Mouse (Mus musculus) 3T3-L1 (cell line): ENCODE data around the gene Tpst1.
A peak's percentile ranks its signal among the peaks of the same experiment; 100 is the strongest.

ENCODE experiments used
- DNase-seq: peaks from one replicate; pipeline ENCODE4 v3.0.0-alpha.2; 2015; ENCODE audit warnings: low read depth, low spot score

Tpst1 gene

GRCm38 (mm10) chr5:130143101-130143500, 70.0 kb downstream of the Tpst1 start:
- no peak for DNase-seq

GRCm38 (mm10) chr5:130143977-130144333, 70.8 kb downstream of the Tpst1 start:
- no peak for DNase-seq

- DNase-seq = peak; percentile 100
These were observed 71.5 kb downstream of the Tpst1 start, which contains the start of gene Kctd7 for GRCm38 (mm10) chr5:130144334-130145312. Gene Kctd7, plus strand, starts transcription at chr5:130144861.

- peak; percentile 83 for DNase-seq
These were observed 72.8 kb downstream of the Tpst1 start for GRCm38 (mm10) chr5:130145961-130146360.

- no peak for DNase-seq
These were observed 76.7 kb downstream of the Tpst1 start for GRCm38 (mm10) chr5:130149726-130150310.

GRCm38 (mm10) chr5:130154286-130154685, 81.2 kb downstream of the Tpst1 start:
- no peak for DNase-seq

- DNase-seq = no peak
These were observed 85.4 kb downstream of the Tpst1 start for GRCm38 (mm10) chr5:130158545-130158944.

GRCm38 (mm10) chr5:130159761-130160201, 86.7 kb downstream of the Tpst1 start:
- peak; percentile 51 for DNase-seq

- peak; percentile 94 for DNase-seq
These were observed 90.5 kb downstream of the Tpst1 start for GRCm38 (mm10) chr5:130163670-130164069.

- DNase-seq = no peak
These were observed 92.1 kb downstream of the Tpst1 start for GRCm38 (mm10) chr5:130165213-130165612.

- DNase-seq = peak; percentile 58
These were observed 96.0 kb downstream of the Tpst1 start for GRCm38 (mm10) chr5:130169109-130169508.

GRCm38 (mm10) chr5:130170666-130171422, 97.7 kb downstream of the Tpst1 start:
- peak; percentile 52 for DNase-seq

- DNase-seq = peak; percentile 93
These were observed 98.4 kb downstream of the Tpst1 start, which contains the start of gene Rabgef1 for GRCm38 (mm10) chr5:130171423-130171954. Gene Rabgef1, plus strand, starts transcription at chr5:130171798.

- peak; percentile 89 for DNase-seq
These were observed 99.0 kb downstream of the Tpst1 start for GRCm38 (mm10) chr5:130171956-130172601.

GRCm38 (mm10) chr5:130173012-130173411, 99.9 kb downstream of the Tpst1 start:
- no peak for DNase-seq

GRCm38 (mm10) chr5:130177871-130178270, 104.7 kb downstream of the Tpst1 start:
- DNase-seq = no peak

- DNase-seq = peak; percentile 27
These were observed 107.2 kb downstream of the Tpst1 start for GRCm38 (mm10) chr5:130180362-130180761.

- DNase-seq = no peak
These were observed 108.8 kb downstream of the Tpst1 start for GRCm38 (mm10) chr5:130181740-130182540.

- peak; percentile 53 for DNase-seq
These were observed 109.4 kb downstream of the Tpst1 start for GRCm38 (mm10) chr5:130182541-130182821.

GRCm38 (mm10) chr5:130184193-130184856, 111.2 kb downstream of the Tpst1 start:
- no peak for DNase-seq
